Mouse (Mus musculus) left cerebral cortex, adult 9 months (tissue): ENCODE results near the gene Tbx21.

Source experiments
- DNase-seq, 2 experiments: peaks; one replicate each; pipeline ENCODE4 v3.0.0; 2022; ENCODE audit warnings: low spot score in 2 of 2

Tbx21 gene

GRCm38 (mm10) chr11:97114671-97115601, at the start of gene Tbx21:
Gene Tbx21 (minus strand): TSS chr11:97115331.
- no peak for DNase-seq

GRCm38 (mm10) chr11:97160341-97160740, 45.2 kb upstream of the Tbx21 start:
- DNase-seq = no peak

- DNase-seq = no peak
These were observed 41.9 kb upstream of the Tbx21 start for GRCm38 (mm10) chr11:97156999-97157398.

- no peak for DNase-seq
These were observed 37.6 kb upstream of the Tbx21 start for GRCm38 (mm10) chr11:97152662-97153287.

GRCm38 (mm10) chr11:97152023-97152426, 36.9 kb upstream of the Tbx21 start:
- no peak for DNase-seq

- no peak for DNase-seq
These were observed 36.2 kb upstream of the Tbx21 start, which contains the start of gene Tbkbp1 for GRCm38 (mm10) chr11:97151343-97151801. Gene Tbkbp1 (minus strand): TSS chr11:97151495.

- DNase-seq = peak; percentile 44 to 68
These were observed 35.5 kb upstream of the Tbx21 start for GRCm38 (mm10) chr11:97150411-97151330.

GRCm38 (mm10) chr11:97149995-97150410, 34.9 kb upstream of the Tbx21 start:
- peak in 1 of 2 experiments; percentile 56 for DNase-seq

- DNase-seq = no peak
These were observed 33.9 kb upstream of the Tbx21 start for GRCm38 (mm10) chr11:97149026-97149425.

- DNase-seq = no peak
These were observed 33.5 kb upstream of the Tbx21 start for GRCm38 (mm10) chr11:97148591-97148990.

GRCm38 (mm10) chr11:97147333-97147732, 32.2 kb upstream of the Tbx21 start:
- DNase-seq = no peak

- DNase-seq = peak in 1 of 2 experiments; percentile 88
These were observed 31.6 kb upstream of the Tbx21 start for GRCm38 (mm10) chr11:97146724-97147123.

- DNase-seq = no peak
These were observed 30.8 kb upstream of the Tbx21 start for GRCm38 (mm10) chr11:97145951-97146350.

- no peak for DNase-seq
These were observed 30.2 kb upstream of the Tbx21 start for GRCm38 (mm10) chr11:97145320-97145719.

GRCm38 (mm10) chr11:97143196-97143900, 28.2 kb upstream of the Tbx21 start:
- no peak for DNase-seq

- no peak for DNase-seq
These were observed 27.1 kb upstream of the Tbx21 start for GRCm38 (mm10) chr11:97142159-97142608.

GRCm38 (mm10) chr11:97140811-97141210, 25.7 kb upstream of the Tbx21 start:
- DNase-seq = no peak

GRCm38 (mm10) chr11:97139256-97139655, 24.1 kb upstream of the Tbx21 start:
- DNase-seq = no peak

GRCm38 (mm10) chr11:97138554-97139226, 23.6 kb upstream of the Tbx21 start:
- DNase-seq = no peak

GRCm38 (mm10) chr11:97133270-97133669, 18.1 kb upstream of the Tbx21 start:
- DNase-seq = no peak
